Mouse (Mus musculus): Measurements from ENCODE around the gene B9d2.

B9d2 gene

GRCm38 (mm10) chr7:25674719-25675300 is 5.8 kb upstream of the B9d2 start, which contains the start of gene Tmem91:
Tmem91 (minus strand) TSS chr7:25675166.
- no peak for DNase-seq

GRCm38 (mm10) chr7:25675405-25675804 is 5.2 kb upstream of the B9d2 start:
- no peak for DNase-seq

- peak; percentile 90 for DNase-seq
Measured at GRCm38 (mm10) chr7:25676085-25676781, 4.3 kb upstream of the B9d2 start.

- DNase-seq, result no peak
Measured at GRCm38 (mm10) chr7:25677013-25677412, 3.6 kb upstream of the B9d2 start.

- DNase-seq, result no peak
Measured at GRCm38 (mm10) chr7:25679971-25680370, 609 bp upstream of the B9d2 start.

- DNase-seq, result no peak
Measured at GRCm38 (mm10) chr7:25681341-25682231, 1.0 kb downstream of the B9d2 start.

- DNase-seq, result no peak
Measured at GRCm38 (mm10) chr7:25683474-25684180, 3.0 kb downstream of the B9d2 start.

GRCm38 (mm10) chr7:25684659-25685058 is 4.1 kb downstream of the B9d2 start:
- DNase-seq, result no peak

GRCm38 (mm10) chr7:25685926-25686470 is 5.4 kb downstream of the B9d2 start:
- DNase-seq, result no peak

- no peak for DNase-seq
Measured at GRCm38 (mm10) chr7:25686680-25687531, 6.3 kb downstream of the B9d2 start, which contains the start of gene Tgfb1. Tgfb1 (plus strand) TSS chr7:25687002.

- DNase-seq, result no peak
Measured at GRCm38 (mm10) chr7:25687811-25688401, 7.3 kb downstream of the B9d2 start.

GRCm38 (mm10) chr7:25688810-25689586 is 8.4 kb downstream of the B9d2 start:
- no peak for DNase-seq

- DNase-seq, result no peak
Measured at GRCm38 (mm10) chr7:25689603-25690021, 9.0 kb downstream of the B9d2 start.

- no peak for DNase-seq
Measured at GRCm38 (mm10) chr7:25690051-25690450, 9.5 kb downstream of the B9d2 start.

- DNase-seq, result no peak
Measured at GRCm38 (mm10) chr7:25694104-25694503, 13.5 kb downstream of the B9d2 start.

GRCm38 (mm10) chr7:25699851-25700250 is 19.3 kb downstream of the B9d2 start:
- no peak for DNase-seq

- no peak for DNase-seq
Measured at GRCm38 (mm10) chr7:25700732-25701131, 20.2 kb downstream of the B9d2 start.

GRCm38 (mm10) chr7:25702350-25702749 is 21.8 kb downstream of the B9d2 start:
- DNase-seq, result no peak

- no peak for DNase-seq
Measured at GRCm38 (mm10) chr7:25703793-25704494, 23.4 kb downstream of the B9d2 start.

All from right cerebral cortex, postnatal 25 days (tissue).